40 mouse cellular contexts compared by ENCODE assay signal in the genomic region with DNA sequence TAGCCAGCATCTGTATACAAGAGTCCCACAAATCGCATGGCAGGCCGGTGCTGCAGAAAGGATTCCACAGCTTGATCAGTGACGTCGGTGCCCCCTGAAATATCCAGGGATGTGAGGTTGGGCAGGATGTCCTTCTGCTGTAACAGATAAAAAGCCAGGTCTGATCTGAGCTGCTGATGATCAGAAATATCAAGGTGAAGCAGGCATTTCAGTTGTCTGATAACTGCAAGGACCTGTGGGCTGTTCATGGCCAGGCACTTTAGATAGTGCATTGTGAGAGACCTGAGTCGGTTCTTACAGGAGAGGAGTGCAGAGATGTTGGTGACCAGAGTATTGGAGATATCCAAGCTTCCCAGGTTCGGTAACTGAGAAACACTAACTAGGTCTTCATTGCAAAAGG. TPM values are rescaled to one million over a fixed set of nuclear protein-coding genes. Genes with fewer than 3 reads are reported as not detected.
"Had no signal": no experiment of that assay in that cellular context is flagged by ENCODE, and none has a peak within 500 bp of the region (broad histone marks: within the 10 kb centered on the region; RNA-seq: fewer than 3 reads in every experiment).

No protein-coding gene starts in this region.

- H3K4me3 ChIP-seq: limb, embryonic 10.5 days; limb, embryonic 12.5 days; limb, embryonic 13.5 days; limb, embryonic 15.5 days; liver, embryonic 12.5 days; liver, embryonic 13.5 days; liver, embryonic 15.5 days; lung, embryonic 15.5 days; megakaryocyte, embryonic 14.5 days; midbrain, embryonic 10.5 days; midbrain, embryonic 12.5 days; midbrain, embryonic 13.5 days; midbrain, embryonic 15.5 days; myocyte had no signal

- H3K36me3 ChIP-seq: limb, embryonic 10.5 days; limb, embryonic 12.5 days; limb, embryonic 13.5 days; limb, embryonic 15.5 days; liver, embryonic 12.5 days; liver, embryonic 13.5 days; liver, embryonic 15.5 days; lung, embryonic 15.5 days; midbrain, embryonic 10.5 days; midbrain, embryonic 12.5 days; midbrain, embryonic 13.5 days; midbrain, embryonic 15.5 days had no signal

- H3K9ac ChIP-seq: limb, embryonic 12.5 days; limb, embryonic 13.5 days; limb, embryonic 15.5 days; liver, embryonic 12.5 days; liver, embryonic 13.5 days; liver, embryonic 14.5 days; liver, embryonic 15.5 days; liver, postnatal 0 days; lung, embryonic 14.5 days; lung, embryonic 15.5 days; midbrain, embryonic 12.5 days; midbrain, embryonic 13.5 days; midbrain, embryonic 15.5 days had no signal

- H3K4me1 ChIP-seq: limb, embryonic 10.5 days; limb, embryonic 13.5 days; limb, embryonic 15.5 days; liver, embryonic 12.5 days; liver, embryonic 15.5 days; lung, embryonic 15.5 days; midbrain, embryonic 10.5 days; midbrain, embryonic 12.5 days; midbrain, embryonic 13.5 days; midbrain, embryonic 15.5 days had no signal

- H3K9me3 ChIP-seq: limb, embryonic 10.5 days; limb, embryonic 12.5 days; limb, embryonic 13.5 days; limb, embryonic 15.5 days; liver, embryonic 12.5 days; liver, embryonic 13.5 days; liver, embryonic 15.5 days; lung, embryonic 15.5 days; megakaryocyte, embryonic 14.5 days; midbrain, embryonic 10.5 days; midbrain, embryonic 12.5 days; midbrain, embryonic 13.5 days; midbrain, embryonic 15.5 days had no signal

- H3K27ac ChIP-seq: limb, embryonic 10.5 days; limb, embryonic 12.5 days; limb, embryonic 13.5 days; limb, embryonic 15.5 days; liver, embryonic 12.5 days; liver, embryonic 13.5 days; liver, embryonic 14.5 days; liver, embryonic 15.5 days; lung, embryonic 15.5 days; macrophage; midbrain, embryonic 10.5 days; midbrain, embryonic 12.5 days; midbrain, embryonic 13.5 days; midbrain, embryonic 15.5 days had no signal

- DNase-seq: left cerebral cortex, postnatal 4 days; liver; liver, embryonic 13.5 days; liver, postnatal 0 days; lung, adult 18-20 months; lung, adult 2 months; lung, embryonic 14.5 days; lung, postnatal 10 days; lung, postnatal 14 days; lung, postnatal 36 days; lung, postnatal 4 days; midbrain, embryonic 14.5 days had no signal

- H3K27me3 ChIP-seq: limb, embryonic 12.5 days; limb, embryonic 13.5 days; limb, embryonic 15.5 days; liver, embryonic 13.5 days; liver, embryonic 15.5 days; lung, embryonic 15.5 days; midbrain, embryonic 12.5 days; midbrain, embryonic 13.5 days; midbrain, embryonic 15.5 days had no signal

RNA-seq across cellular contexts. Expression of gene Zyg11a, which starts 13.2 kb away (rescaled TPM):
- total RNA-seq: left cerebral cortex, adult 8-10 months; left cerebral cortex, postnatal 14 days; left cerebral cortex, postnatal 25 days; left cerebral cortex, postnatal 36 days; megakaryocyte progenitor cell, adult 5-6 weeks; megakaryocyte, adult 5-6 weeks; megakaryocyte-erythroid progenitor cell, adult 5-6 weeks; midbrain, postnatal 0 days; monocyte, adult 5-6 weeks had no signal
- polyA plus RNA-seq: limb, embryonic 10.5 days; limb, embryonic 12.5 days; limb, embryonic 15.5 days; lung, postnatal 0 days; macrophage; midbrain, embryonic 11.5 days; midbrain, embryonic 13.5 days; midbrain, embryonic 14.5 days; midbrain, embryonic 15.5 days; midbrain, embryonic 16.5 days; midbrain, postnatal 0 days; myocyte; neural tube, embryonic 11.5 days had no signal

RNA-seq across cellular contexts. Expression of gene Echdc2, which starts 39.4 kb away (rescaled TPM):
- total RNA-seq: monocyte, adult 5-6 weeks had no signal
- polyA plus RNA-seq: macrophage had no signal
